Mouse (Mus musculus) erythroid progenitor cell, adult 5-6 weeks (primary cell): ENCODE measurements around the gene Defb26. TPM values are rescaled to one million over a fixed set of nuclear protein-coding genes. Genes with fewer than 3 reads are reported as not detected.

Experiments used
- ATAC-seq: replicated peaks from 2 replicates; pipeline ENCODE4 v1.8.0; 2016; ENCODE audit warnings: moderate number of reproducible peaks, mild to moderate bottlenecking, moderate TSS enrichment, inconsistent platforms; ENCODE audit not compliant: poor library complexity, low FRiP score, severe bottlenecking
- total RNA-seq, 2 experiments: library from RNA; stranded (forward) in 1 of 2; stranded (reverse) in 1 of 2; fragments of 150-400 nt in 1 of 2; fragments of 186-747, 209-891 nt in 1 of 2; gene quantifications; 2 replicates each; pipeline versions ENCODE4 v1.2.3 to v1.2.4; 2015 to 2017; ENCODE audit warnings: low replicate concordance in 2 of 2

Defb26 gene
- total RNA-seq (2015; ENCODE audit: low replicate concordance) = not detected in 2 replicates
- not detected in 2 replicates for total RNA-seq (2017; ENCODE audit: low replicate concordance)

DNA sequence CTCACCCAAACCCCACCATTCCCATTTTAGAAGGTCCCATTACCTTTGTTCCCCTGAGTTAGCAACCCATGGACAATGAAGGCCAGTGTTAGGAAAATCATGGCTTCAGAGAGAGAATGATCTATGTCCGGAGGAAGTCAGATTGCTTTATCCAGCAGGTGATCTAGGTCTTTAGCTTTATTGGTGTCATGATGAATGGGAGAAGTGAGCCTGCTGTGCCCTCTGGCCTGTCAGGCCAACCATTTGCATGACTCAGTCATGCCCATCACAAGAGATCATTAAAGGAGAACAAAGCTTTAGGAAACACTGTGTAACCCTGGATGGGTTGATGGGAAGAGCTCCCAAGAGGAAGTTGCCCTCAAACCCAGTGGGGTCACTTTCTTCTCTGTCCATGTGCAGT lies at the start of gene Defb26:
Gene Defb26 (minus strand): TSS at position 101 of the 400 bp plus-strand sequence.
- no peak for ATAC-seq

GRCm38 (mm10) chr2:152556655-152557054 lies 45.2 kb upstream of the Defb26 start:
- no peak for ATAC-seq

GRCm38 (mm10) chr2:152553774-152554423 lies 42.4 kb upstream of the Defb26 start:
- ATAC-seq = no peak

DNA sequence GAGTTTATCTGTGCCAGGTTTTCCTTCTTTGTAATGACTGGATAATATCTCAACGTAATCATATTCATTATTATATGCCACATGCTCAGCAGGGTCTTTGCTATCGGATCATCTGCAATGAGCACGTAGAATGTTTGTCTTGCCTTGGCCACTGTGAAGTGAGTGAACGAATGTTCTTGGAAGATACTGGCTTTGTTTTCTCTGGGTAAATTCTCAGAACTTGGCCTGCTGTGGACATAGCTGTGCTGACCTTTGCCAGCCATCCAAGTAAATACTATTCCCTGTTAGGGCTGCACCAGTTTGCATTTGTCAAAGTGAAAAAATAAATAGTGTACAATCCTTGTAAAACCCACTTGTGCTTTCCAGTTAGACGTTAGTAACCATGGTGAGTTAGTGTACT lies 36.6 kb upstream of the Defb26 start:
- no peak for ATAC-seq

- ATAC-seq = no peak
Observed at GRCm38 (mm10) chr2:152544691-152545090, 33.2 kb upstream of the Defb26 start.

DNA sequence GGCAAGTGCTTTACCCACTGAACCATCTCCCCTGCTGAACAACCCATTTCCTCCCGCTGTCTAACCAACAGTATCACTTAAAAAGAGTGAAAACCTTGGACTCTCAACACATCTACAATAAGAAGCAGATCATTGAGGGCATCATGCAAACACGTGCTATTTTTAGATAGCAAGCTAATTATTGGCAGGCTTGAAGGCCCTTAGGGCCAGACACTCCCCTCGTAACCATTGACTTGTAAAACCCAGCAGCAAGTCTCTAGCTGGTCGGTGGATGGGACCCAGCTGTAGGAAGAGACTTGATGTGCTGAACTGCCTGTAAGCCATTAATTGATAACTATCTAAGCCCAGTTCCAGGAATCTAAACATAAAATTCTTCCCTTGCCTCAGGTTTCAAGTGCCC lies 32.0 kb upstream of the Defb26 start:
- no peak for ATAC-seq

GRCm38 (mm10) chr2:152542897-152543296 lies 31.4 kb upstream of the Defb26 start:
- no peak for ATAC-seq

- ATAC-seq = no peak
Observed at GRCm38 (mm10) chr2:152541979-152542378, 30.5 kb upstream of the Defb26 start.

- no peak for ATAC-seq
Observed at GRCm38 (mm10) chr2:152539944-152540710, 28.6 kb upstream of the Defb26 start, which contains the start of gene Defb29. Gene Defb29, minus strand, starts transcription at chr2:152540098.

GRCm38 (mm10) chr2:152517981-152518380 lies 6.5 kb upstream of the Defb26 start, which contains the start of gene Defb28:
Gene Defb28, plus strand, starts transcription at chr2:152518255.
- ATAC-seq = no peak

GRCm38 (mm10) chr2:152516084-152516483 lies 4.6 kb upstream of the Defb26 start:
- ATAC-seq = no peak

GRCm38 (mm10) chr2:152503950-152504349 lies 7.5 kb downstream of the Defb26 start:
- no peak for ATAC-seq

GRCm38 (mm10) chr2:152500863-152501229 lies 10.6 kb downstream of the Defb26 start:
- 0 out of 2 replicates have a peak, but pooled peaks have one; percentile 49 for ATAC-seq

DNA sequence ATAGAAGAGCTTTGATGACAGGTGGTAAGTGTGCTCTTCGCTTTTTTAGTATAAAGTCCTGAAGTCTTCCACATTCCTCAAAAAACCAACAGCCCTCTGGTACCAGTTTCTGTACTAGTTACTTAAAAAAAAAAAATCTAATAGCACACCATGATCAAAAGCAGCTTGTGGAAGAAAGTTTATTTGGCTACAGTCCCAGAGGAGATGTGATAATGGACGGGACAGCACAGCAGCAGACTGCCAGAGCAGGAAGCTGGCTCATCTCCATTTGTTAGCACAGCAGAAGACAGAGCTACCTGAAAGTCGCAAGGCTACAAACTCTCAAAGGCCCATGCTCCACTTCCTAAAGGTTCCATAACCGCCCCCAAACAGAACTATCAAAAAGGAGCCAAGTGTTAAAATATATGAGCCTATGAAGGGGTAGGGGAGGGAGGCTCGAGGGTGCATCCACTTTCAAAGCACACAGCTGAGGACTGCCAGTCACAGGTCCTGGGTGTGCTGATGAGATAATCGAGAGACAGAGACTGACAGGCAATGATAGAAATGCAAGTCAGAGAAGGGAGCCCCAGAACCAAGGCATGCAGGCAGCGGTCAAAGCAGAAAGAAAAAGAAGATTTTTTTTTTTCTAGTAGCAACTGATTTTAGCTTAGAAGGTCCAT lies 11.2 kb downstream of the Defb26 start:
- ATAC-seq = no peak; the same call in 1 of the 2 replicates

GRCm38 (mm10) chr2:152498020-152498419 lies 13.5 kb downstream of the Defb26 start:
- ATAC-seq = no peak

DNA sequence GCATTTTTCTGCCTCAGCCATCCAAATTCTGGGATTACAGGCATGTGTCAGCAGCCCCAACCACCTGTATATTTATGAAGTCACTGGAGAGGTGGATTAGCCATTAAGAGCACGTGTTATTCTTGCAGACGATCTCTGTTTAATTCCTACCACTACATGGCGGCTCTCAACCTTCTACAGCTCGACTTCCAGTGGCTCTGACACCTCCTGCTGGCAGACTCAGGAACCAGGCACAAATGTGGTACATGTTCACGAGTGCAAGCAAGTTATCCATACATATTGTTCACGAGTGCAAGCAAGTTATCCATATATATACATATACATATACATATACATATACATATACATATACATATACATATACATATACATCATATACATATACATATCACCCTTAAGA lies 18.3 kb downstream of the Defb26 start:
- no peak for ATAC-seq

DNA sequence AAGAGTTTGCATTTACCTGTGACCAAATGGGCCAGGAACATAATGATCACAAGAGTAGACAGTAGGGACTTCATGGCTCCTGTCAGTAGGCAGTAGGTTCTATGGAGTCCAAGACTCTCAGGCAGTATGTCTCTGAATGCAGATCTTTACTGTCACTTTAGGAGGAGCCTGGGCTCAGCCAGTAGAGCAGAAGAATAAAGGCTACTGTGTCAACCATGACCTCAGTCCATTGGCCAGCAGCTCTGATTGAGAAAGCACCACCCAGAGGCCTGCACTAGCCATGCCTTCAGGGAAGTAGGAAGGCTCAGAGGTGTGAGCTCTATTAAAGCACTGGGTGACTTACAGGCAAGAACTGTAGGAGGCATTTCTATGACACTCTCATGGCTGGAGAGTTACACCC lies 21.5 kb downstream of the Defb26 start, which contains the start of gene Defb22:
Gene Defb22 (minus strand): TSS at position 101 of the 400 bp plus-strand sequence.
- 0 out of 2 replicates have a peak, but pooled peaks have one; percentile 30 for ATAC-seq

DNA sequence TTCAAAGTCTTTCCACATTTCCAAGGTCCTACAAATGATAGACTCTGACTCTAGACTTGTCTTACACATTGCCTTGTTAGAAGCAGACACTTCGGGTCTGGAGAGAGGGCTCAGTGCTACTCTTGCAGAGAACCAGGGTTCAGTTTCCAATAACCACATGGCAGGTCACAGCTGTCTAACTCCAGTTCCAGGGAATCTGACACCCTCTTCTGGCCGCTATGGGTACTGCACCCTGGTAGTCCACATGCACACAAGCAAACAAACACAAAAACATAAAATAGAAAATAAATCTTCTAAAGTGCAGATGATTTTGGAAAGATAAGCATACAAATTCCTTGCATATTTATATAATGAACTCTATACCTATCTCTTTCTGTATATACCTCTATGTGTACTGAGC lies 24.5 kb downstream of the Defb26 start:
- no peak for ATAC-seq

- ATAC-seq = no peak
Observed at GRCm38 (mm10) chr2:152481726-152482125, 29.8 kb downstream of the Defb26 start.

DNA sequence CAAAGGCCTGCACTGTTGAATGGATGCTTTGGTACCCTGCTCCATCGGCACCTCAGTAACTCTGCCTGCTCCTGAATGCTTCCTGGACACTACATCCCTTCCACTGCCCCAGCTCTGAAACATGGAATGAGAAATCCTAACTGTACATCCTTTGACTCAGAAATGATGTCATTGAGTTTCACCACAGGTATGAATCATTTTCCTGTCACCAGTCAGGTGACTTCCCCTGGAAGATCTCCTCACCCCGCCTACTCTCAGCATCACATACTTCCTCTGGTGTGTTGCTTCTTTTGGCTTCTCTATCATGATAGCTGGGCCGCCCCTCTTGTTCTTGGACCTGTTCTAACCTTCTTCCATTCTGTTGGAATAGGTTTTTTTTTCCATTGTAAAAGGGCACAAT lies 30.6 kb downstream of the Defb26 start:
- no peak for ATAC-seq
